Mouse (Mus musculus) olfactory bulb, adult 2 months (tissue): ENCODE measurements at regions not wholly inside any gene's neighbourhood (a gene's known extent, or its start where the extent isn't known, plus 50 kb on each side); places are given as distances from the start of the nearest gene placed in this dataset.

Experiments
- CTCF ChIP-seq: fragments of 200-500 bp; IDR thresholded peaks from 2 replicates; pipeline ENCODE4 v1.5.1; 2012; ENCODE audit warnings: low read depth, mild to moderate bottlenecking, low read length, moderate library complexity; ENCODE audit not compliant: insufficient read depth
- POLR2A ChIP-seq: fragments of 200-500 bp; IDR thresholded peaks from 2 replicates; pipeline ENCODE4 v1.6.1; 2012; ENCODE audit warnings: mild to moderate bottlenecking, low read depth, low read length, moderate library complexity; ENCODE audit not compliant: insufficient read depth

GRCm38 (mm10) chr15:25172755-25173154, 240.8 kb downstream of the Basp1 start:
- no peak for TF ChIP-seq POLR2A
- TF ChIP-seq CTCF, result no peak
